Mouse (Mus musculus) kidney, postnatal 0 days (tissue): ENCODE data around the gene Umad1. TPM values are rescaled to one million over a fixed set of nuclear protein-coding genes. Genes with fewer than 3 reads are reported as not detected.

Experiments
- ATAC-seq: fragments of 200-750 bp; cut with Nextera tagmentation; replicated peaks from 2 replicates; pipeline ENCODE4 v1.8.0; 2017; ENCODE audit warnings: low read depth, moderate number of reproducible peaks, moderate TSS enrichment, moderate library complexity; ENCODE audit not compliant: low FRiP score
- DNase-seq: peaks from one replicate; pipeline ENCODE4 v3.0.0-alpha.2; 2016; ENCODE audit warnings: low spot score
- H3K27ac ChIP-seq: fragments of 300-500 bp; sonication (generic); 2 replicates; pipeline ENCODE4 v1.5.1; 2014; ENCODE audit warnings: mild to moderate bottlenecking
- H3K27me3 ChIP-seq: fragments of 300-500 bp; sonication (generic); 2 replicates; pipeline ENCODE4 v1.6.1; 2014; ENCODE audit warnings: low read length, mixed read lengths; ENCODE audit not compliant: insufficient read depth
- H3K36me3 ChIP-seq: fragments of 300-500 bp; sonication (generic); 2 replicates; pipeline ENCODE4 v1.6.1; 2014; ENCODE audit warnings: low read length, mixed read lengths; ENCODE audit not compliant: insufficient read depth
- H3K4me1 ChIP-seq: fragments of 300-500 bp; sonication (generic); replicated peaks from 2 replicates; pipeline ENCODE4 v1.6.1; 2014; ENCODE audit warnings: antibody characterized with exemption, low read length, mixed read lengths; ENCODE audit not compliant: insufficient read depth
- H3K4me2 ChIP-seq: fragments of 300-500 bp; sonication (generic); 2 replicates; pipeline ENCODE4 v1.6.1; 2014; ENCODE audit warnings: mild to moderate bottlenecking, low read length, moderate library complexity, mixed read lengths
- H3K4me3 ChIP-seq: fragments of 300-500 bp; sonication (generic); replicated peaks from 2 replicates; pipeline ENCODE4 v1.5.1; 2014; ENCODE audit warnings: low read depth, low read length
- H3K9ac ChIP-seq: fragments of 300-500 bp; sonication (generic); 2 replicates; pipeline ENCODE4 v1.6.1; 2014; ENCODE audit warnings: low read depth, low read length
- H3K9me3 ChIP-seq: fragments of 300-500 bp; sonication (generic); replicated peaks from 2 replicates; pipeline ENCODE4 v1.6.1; 2016; ENCODE audit warnings: low read length, inconsistent platforms, mixed read lengths
- CTCF ChIP-seq: IDR thresholded peaks from 2 replicates; pipeline ENCODE4 v1.5.1; 2016; ENCODE audit warnings: antibody characterized with exemption, low read depth, mild to moderate bottlenecking, moderate library complexity
- WGBS: fragments of 180-500 bp; shearing (Covaris S2); extraction: QIAGEN DNeasy Blood & Tissue Kit; methylation state at CpG from one replicate; pipeline ENCODE4 v1.1.7; 2014; 5-methylcytosine and 5-hydroxymethylcytosine counted together
- polyA plus RNA-seq: library from polyadenylated mRNA; unstranded; fragments of >200 nt; fragmentation: Nextera tagmentation; extraction: Ambion mirVana; gene quantifications from 2 replicates; pipeline ENCODE4 v1.2.1, GENCODE M21; 2015

Umad1 gene
- polyA plus RNA-seq, 1 experiment from 2014 or later, result 28.4 TPM

DNA sequence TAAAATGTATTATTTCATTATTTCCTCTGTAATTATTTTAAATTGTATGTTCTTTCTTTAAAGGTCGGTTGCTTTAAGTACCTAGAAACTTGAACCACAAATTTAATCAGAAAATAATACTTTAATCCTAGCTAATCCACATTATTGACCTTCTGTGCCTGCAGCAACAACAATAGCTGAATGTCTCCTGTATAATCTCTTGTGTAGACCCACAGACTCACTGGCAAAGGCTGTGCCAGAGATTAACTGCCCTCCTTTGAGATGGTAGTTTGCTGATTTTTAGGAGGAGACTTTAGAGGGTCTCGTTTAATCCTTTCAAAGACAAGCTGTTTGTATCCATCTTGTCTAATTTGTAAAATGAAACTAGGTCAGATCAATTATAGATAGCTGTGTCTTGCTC, 99.7 kb downstream of the Umad1 start:
- DNase-seq, result no peak
- no peaks in the 10 kb centered on the region for H3K27me3 ChIP-seq
- no peaks in the 10 kb centered on the region for H3K9me3 ChIP-seq
- H3K4me3 ChIP-seq, result no peak overlapping the region
- H3K4me1 ChIP-seq, result no peaks in the 10 kb centered on the region
- no peak for ATAC-seq
- H3K4me2 ChIP-seq, result no peak overlapping the region
- no peak overlapping the region for H3K9ac ChIP-seq
- WGBS, result 86% methylated on average over 2 of the region's 2 CpGs
- H3K36me3 ChIP-seq, result no peaks in the 10 kb centered on the region
- TF ChIP-seq CTCF, result no peak
- no peak overlapping the region for H3K27ac ChIP-seq

DNA sequence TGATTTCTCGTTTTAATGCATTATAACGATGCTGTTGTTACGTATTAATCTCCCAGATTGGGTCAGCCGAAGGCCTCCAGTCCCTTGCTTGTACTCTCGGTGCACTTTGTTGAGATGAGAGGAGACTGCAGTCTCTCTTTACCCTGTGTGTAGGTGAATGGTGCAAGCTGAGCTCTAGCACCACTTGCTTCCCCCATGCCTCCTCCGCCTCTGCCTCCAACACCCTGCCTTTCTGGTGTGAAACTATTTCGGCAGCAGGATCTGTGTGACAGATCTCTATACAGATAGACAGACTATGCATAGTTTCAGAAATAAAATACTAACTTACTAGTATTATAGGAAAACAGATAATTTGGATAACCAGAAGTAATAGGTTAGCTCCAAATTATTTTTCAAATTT, 101.7 kb downstream of the Umad1 start:
- Histone ChIP-seq H3K4me2 (no peak overlapping the region), H3K4me1 (no peaks in the 10 kb centered on the region), H3K9me3 (no peaks in the 10 kb centered on the region), H3K27me3 (no peaks in the 10 kb centered on the region), H3K36me3 (no peaks in the 10 kb centered on the region), H3K27ac (no peak overlapping the region), H3K9ac (no peak overlapping the region), H3K4me3 (no peak overlapping the region)
- no peak for TF ChIP-seq CTCF
- ATAC-seq (no peak), DNase-seq (no peak)
- WGBS, result 89% methylated on average over 7 of the region's 7 CpGs

- Histone ChIP-seq H3K9me3 (no peaks in the 10 kb centered on the region), H3K9ac (no peak overlapping the region), H3K27me3 (no peaks in the 10 kb centered on the region), H3K4me3 (no peak overlapping the region), H3K27ac (no peak overlapping the region), H3K36me3 (no peaks in the 10 kb centered on the region), H3K4me2 (no peak overlapping the region), H3K4me1 (no peaks in the 10 kb centered on the region)
- ATAC-seq (no peak), DNase-seq (no peak)
- 62% methylated on average over 12 of the region's 12 CpGs for WGBS
- no peak for TF ChIP-seq CTCF
Observed at GRCm38 (mm10) chr6:8364033-8364756, 105.1 kb downstream of the Umad1 start.

DNA sequence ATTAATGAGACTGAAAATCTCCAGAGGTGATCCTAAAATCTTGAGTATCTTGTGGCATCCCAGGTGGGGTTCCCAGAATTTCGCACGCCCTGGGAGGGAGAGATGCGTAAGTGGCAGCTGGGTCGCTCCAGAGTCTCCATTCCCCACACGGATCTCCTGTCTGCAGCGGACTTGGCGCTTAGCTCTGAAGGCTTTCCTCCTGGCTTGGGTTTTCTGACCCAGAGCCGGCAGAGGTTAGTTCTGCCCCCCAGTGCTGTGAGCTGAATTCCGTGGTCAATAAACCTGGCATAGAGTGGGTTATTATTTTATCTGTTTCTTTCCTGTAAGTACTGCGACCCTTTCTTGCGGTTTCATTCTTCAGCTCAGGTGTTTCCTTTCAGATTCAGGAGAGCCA, 105.7 kb downstream of the Umad1 start:
- 70% methylated on average over 11 of the region's 11 CpGs for WGBS
- H3K4me2 ChIP-seq, result no peak overlapping the region
- H3K4me1 ChIP-seq, result no peaks in the 10 kb centered on the region
- no peak for TF ChIP-seq CTCF
- H3K36me3 ChIP-seq, result no peaks in the 10 kb centered on the region
- ATAC-seq, result no peak
- H3K27me3 ChIP-seq, result no peaks in the 10 kb centered on the region
- H3K27ac ChIP-seq, result no peak overlapping the region
- no peak overlapping the region for H3K4me3 ChIP-seq
- DNase-seq, result no peak
- H3K9me3 ChIP-seq, result no peaks in the 10 kb centered on the region
- no peak overlapping the region for H3K9ac ChIP-seq

DNA sequence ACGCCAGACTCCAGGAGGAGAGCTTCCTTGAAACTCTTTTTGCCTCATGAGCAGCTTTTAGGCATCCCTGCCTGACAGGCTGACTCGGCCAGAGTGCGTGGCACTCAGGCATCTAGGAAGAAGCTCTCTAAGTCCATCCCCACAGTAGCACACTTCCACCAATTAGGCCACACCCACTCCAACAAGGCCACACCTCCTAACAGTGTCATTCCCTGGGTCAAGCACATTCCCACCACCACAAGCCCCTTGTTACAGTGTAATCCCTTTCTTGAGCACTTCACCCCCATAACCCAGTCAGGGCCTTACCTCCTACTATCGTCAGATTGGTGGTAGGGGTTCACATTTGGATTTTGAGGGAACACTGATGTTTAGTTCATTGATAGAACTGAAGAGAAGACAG, 108.6 kb downstream of the Umad1 start:
- no peak for ATAC-seq
- H3K9me3 ChIP-seq, result no peaks in the 10 kb centered on the region
- H3K9ac ChIP-seq, result no peak overlapping the region
- H3K27ac ChIP-seq, result no peak overlapping the region
- no peaks in the 10 kb centered on the region for H3K36me3 ChIP-seq
- no peaks in the 10 kb centered on the region for H3K4me1 ChIP-seq
- H3K4me2 ChIP-seq, result no peak overlapping the region
- TF ChIP-seq CTCF, result no peak
- DNase-seq, result no peak
- H3K27me3 ChIP-seq, result no peaks in the 10 kb centered on the region
- H3K4me3 ChIP-seq, result no peak overlapping the region
- 87% methylated on average over 4 of the region's 4 CpGs for WGBS

DNA sequence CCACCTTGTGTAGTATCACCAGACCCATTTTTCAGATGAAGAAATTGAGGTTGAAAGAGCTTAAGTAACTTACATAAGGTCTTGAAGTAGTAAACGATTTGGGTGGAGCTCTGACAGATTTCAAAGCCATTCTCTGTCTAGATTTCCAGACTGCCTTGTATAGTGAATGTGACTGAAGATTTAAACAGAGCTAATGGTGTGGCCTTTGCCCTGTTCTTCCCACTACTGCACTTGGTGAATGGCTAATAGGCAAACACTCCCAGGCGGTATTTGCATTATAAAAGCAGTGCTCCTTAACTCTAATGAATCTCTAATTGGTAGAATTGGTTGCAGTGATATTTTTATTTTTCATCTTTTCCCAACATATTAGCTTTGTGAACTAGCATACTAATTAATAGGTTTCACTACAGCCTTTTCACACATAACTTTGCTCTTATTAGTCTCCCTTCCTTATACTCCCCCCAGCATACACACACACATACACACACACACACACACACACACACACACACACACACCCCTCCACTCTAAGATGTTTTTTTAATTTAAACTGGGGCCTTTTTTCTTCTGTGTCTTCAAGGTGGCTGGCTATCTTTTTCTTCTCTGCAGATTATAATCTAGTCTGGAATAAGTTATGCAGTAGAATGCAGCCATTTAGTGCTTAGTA, 109.2 kb downstream of the Umad1 start:
- Histone ChIP-seq H3K36me3 (no peaks in the 10 kb centered on the region), H3K27ac (no peak overlapping the region), H3K4me3 (no peak overlapping the region), H3K9me3 (no peaks in the 10 kb centered on the region), H3K4me1 (no peaks in the 10 kb centered on the region), H3K27me3 (no peaks in the 10 kb centered on the region), H3K4me2 (no peak overlapping the region), H3K9ac (no peak overlapping the region)
- DNase-seq (no peak), ATAC-seq (no peak)
- no peak for TF ChIP-seq CTCF
- 73% methylated on average over 2 of the region's 2 CpGs for WGBS
